Mouse (Mus musculus): ENCODE measurements around the gene Ssh2. TPM values are rescaled to one million over a fixed set of nuclear protein-coding genes. Genes with fewer than 3 reads are reported as not detected.

Ssh2 gene
- 9.2 TPM for polyA plus RNA-seq (2014; fragmentation: Illumina TruSeq; extraction: RNeasy Lipid Tissue Mini Kit (QIAGEN cat#74804); ENCODE audit: low read depth, low replicate concordance)

DNA sequence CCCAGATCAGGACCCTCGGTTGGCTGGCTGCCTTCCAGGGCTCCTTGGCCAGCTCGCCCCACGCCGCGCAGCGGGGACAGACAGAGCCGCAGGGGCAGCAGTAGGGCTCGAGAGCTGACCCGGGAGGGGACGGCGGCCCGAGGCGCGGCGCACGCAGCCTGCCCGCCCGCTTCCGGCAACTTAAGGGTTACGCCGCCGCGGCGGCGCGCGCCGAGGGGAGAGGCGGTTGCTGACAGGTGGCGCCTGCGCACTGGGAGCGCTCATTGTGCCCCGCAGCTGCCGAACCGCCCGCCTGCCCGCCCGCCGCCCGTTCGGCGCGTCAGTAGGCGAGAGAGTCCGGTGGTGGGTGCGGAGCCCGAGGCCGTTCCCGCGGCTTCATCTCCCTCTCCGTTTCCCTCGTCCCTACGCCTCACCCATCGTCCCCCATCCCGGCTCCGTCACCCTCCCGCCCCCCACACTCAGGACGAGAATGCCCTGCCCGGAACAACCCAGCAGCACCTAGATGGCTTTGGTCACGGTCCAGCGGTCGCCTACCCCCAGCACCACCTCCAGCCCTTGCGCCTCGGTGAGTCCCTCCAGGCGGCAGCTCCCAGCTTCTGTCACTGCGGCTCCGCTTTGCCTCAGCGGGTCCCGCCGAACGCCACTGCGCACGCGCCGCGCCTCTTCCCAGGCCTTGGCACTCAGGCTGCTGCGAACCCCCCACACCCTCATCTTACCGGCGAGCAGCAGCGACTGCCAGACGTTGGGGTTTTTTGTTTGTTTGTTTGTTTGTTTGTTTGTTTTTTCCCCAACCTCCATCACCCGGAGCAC, at the start of gene Ssh2:
Gene Ssh2, plus strand, starts transcription at position 337 of the 810 bp plus-strand sequence.

DNA sequence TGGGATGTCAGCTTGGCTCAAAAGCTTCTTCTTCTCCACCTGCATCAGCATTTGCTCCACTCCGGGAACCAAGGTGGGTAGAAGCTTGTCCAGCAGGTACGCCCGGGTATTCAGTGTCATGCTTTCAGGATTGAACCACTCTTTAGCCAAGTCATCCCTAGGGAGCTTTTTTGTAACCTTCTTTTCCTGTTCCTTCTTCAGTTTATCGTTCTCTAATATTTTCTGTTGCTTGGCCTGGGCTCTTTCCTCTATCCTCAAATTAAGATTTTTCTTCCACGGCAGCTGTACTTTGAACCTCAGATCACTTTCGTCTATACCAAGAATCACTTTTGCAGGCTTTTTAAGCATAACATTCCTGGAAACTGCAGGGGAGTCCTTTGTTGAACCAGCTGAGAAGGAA, 27.2 kb upstream of the Ssh2 start, which contains the start of gene Efcab5:
Gene Efcab5, minus strand, starts transcription at position 101 of the 400 bp plus-strand sequence.

DNA sequence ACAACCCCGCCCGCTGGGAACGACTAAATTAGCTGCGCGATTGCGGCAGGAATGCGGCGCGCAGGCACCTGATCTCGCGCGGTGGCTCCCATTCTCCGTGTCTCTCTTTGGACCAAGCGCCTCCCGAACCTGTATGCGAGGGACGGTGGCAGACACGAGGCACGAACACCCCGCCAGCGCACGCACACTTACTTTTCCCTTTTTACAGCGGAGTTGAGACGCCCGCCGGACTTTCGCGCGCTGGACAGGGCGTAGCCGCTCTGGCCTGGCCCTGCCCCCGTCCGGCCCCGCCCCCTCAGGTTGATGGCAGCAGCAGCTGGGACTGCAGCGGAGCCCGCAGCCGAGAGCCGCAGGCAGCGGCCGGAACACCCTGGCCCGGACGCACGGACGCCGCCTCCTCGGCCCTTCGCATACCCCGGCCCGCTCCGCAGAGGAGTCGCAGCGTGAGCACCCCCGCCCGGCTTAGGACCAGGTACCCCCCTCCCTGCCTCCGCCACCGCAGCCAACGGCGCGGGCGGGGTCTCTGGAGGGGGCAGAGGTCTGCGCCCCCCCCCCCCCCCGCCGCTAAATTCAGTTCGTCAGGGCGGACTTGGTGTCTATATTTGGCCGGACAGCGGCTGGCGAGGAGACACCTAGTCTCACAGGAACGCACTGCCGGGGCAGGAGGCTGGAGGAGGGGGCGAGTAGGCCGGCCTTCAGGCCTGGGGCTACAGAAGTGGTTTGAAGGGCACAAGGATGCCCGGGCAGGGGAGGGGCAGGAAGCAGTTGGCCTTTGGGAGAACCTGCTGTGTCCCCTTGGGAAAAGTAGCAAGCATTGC, 246.4 kb downstream of the Ssh2 start, which contains the start of gene Coro6:
Gene Coro6, plus strand, starts transcription at position 129 of the 818 bp plus-strand sequence.

DNA sequence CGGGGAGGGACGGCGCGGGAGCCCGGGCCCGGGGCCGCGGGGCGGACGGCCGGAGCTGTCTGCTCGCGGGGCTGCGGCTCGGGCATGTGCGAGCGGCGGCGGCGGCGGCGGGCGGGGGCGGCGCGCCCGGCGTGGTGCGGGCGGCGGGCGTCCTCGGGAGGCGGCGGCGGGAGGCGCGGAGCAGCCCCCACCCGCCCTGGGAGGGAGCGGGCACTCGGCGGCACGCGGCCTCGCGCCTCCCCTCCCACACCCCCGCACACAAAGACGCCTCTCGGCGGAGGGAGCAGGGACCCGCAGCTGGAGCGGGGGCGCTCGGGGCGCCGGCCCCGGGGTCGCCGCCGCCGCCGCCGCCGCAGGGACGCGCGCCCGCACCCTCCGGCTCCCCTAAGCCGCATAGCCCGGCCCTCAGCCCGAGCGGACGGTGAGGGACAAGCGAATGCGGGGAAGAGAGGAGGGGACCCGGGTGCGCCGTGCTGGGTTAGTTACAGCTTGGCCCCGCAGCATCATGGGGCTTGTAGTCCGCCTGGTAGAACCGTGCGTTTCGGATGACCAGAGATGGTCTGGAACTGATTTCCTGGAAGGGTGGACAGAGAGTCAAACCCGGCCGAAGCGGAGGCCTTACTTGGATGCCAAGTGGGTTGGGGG, 273.6 kb downstream of the Ssh2 start, which contains the start of gene Ankrd13b:
Gene Ankrd13b, minus strand, starts transcription at position 88 of the 645 bp plus-strand sequence.

DNA sequence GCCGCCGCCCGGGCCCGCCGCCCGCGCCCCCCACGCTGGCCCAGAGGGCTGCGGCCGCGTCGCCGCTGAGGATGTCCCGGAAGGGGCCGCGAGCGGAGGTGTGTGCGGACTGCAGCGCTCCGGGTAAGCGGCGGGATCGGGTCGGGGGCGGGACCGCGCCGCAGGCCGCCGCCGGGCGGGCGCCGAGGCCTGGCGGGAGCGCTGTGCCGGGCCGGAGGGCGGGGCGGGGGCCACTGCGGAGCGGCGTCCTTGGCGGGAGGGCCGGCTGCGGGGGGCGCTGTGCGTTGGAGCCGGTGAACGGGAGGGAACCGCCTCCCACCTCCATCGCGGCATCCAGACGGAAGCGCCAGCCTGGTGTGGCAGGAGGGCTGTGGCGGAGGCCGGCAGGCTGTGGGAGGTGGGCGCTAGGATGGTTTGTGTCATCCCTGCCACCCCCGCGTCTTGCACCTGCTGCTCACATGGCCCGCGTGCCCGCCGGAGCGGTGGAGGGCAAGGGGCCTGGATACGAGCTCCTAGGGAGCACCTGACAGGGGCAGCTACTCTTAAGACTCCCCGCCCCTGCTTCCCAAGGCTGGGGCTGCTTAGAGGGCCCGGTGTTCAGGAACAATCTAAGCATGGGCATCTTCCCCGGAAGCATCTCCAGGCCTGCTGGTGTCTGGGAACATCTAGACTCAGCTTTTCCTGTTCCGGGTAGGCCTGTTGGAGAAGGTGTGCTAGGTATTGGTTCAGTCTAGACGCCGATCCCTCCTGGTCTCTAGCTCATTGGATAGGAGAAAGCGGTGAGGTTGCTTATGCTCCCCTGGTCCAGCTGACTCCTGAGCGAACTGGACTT, 277.6 kb downstream of the Ssh2 start, which contains the start of gene Git1:
Gene Git1, plus strand, starts transcription at position 51 of the 832 bp plus-strand sequence.

Other genes with a start within 250 kb of the Ssh2 start
- 6.3 TPM for gene Slc6a4, start 217.7 kb upstream of the Ssh2 start, polyA plus RNA-seq (2014; fragmentation: Illumina TruSeq; extraction: RNeasy Lipid Tissue Mini Kit (QIAGEN cat#74804); ENCODE audit: low read depth, low replicate concordance)
- 23.9 TPM for gene Nsrp1, start 137.9 kb upstream of the Ssh2 start, polyA plus RNA-seq (2014; fragmentation: Illumina TruSeq; extraction: RNeasy Lipid Tissue Mini Kit (QIAGEN cat#74804); ENCODE audit: low read depth, low replicate concordance)
- gene Efcab5, start 27.3 kb upstream of the Ssh2 start, polyA plus RNA-seq (2014; fragmentation: Illumina TruSeq; extraction: RNeasy Lipid Tissue Mini Kit (QIAGEN cat#74804); ENCODE audit: low read depth, low replicate concordance), result 1.7 TPM
- 0.36 TPM for gene Coro6, start 246.1 kb downstream of the Ssh2 start, polyA plus RNA-seq (2014; fragmentation: Illumina TruSeq; extraction: RNeasy Lipid Tissue Mini Kit (QIAGEN cat#74804); ENCODE audit: low read depth, low replicate concordance)

Measured in kidney, adult 10 weeks (tissue).